Mouse (Mus musculus) testis, postnatal 14 days (tissue): ENCODE results near the gene Pdp2.

Source experiments
- DNase-seq: peaks from one replicate; pipeline ENCODE4 v3.0.0; 2021; ENCODE audit warnings: low spot score

Gene Pdp2

DNA sequence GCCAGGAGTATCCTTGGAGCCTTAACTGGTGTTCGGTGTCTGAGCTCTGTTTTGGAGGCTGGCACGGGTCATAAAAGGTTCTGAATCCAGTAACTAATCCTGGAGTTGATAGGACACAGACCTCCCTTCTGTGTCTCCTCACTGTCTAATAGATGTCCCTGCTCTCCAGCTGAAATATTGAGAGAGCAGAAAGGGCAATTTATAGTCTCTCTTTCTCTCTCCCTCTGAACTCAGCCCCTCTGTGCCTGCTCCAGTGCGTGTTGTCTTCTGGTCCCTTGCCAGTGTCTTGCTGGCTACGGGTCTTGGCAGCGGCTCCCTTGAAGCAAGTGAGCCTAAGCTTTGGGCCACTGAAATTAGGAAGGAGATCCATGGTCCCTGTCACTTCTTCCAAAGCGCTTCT lies 6.4 kb downstream of the Pdp2 start:
- DNase-seq, result no peak

DNA sequence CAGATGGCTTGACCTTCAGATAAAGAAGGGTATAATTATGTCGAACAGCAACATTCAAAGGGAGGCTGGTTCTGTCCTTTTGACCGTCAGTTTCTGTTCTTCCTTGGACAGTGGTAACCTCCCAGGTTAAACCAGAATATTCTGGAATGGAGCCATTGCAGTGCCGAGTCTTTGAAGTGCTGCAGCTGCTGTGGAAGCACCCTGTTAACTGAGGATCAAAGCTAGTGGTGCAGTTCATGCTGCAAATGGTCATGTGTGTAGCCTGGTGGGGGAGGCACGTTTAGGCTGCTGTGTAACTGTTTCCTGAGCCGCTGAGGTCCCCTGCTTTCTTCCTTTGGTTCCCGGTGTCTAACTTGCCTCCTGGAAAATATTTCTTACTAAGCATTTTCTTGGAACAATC lies 7.2 kb downstream of the Pdp2 start:
- no peak for DNase-seq

DNA sequence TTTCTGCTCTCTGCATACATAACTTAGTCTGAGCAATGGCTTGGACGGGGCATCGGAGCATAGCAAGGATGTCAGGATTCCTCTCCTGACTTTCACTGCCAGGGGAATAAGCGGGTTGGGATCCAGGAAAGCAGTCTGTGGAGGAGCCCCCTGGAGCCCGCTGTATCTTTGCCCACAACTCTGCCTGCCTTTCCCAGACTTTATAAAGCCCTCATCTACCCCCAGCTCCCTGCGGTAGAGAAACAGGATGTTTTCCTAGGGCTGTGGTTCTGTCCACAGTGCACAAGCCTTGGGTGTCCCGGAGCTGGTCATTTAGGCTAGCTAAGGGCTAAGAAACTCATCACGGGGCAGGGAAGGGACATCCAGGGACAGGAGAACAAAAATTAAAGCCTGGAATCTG lies 10.1 kb downstream of the Pdp2 start:
- no peak for DNase-seq

DNA sequence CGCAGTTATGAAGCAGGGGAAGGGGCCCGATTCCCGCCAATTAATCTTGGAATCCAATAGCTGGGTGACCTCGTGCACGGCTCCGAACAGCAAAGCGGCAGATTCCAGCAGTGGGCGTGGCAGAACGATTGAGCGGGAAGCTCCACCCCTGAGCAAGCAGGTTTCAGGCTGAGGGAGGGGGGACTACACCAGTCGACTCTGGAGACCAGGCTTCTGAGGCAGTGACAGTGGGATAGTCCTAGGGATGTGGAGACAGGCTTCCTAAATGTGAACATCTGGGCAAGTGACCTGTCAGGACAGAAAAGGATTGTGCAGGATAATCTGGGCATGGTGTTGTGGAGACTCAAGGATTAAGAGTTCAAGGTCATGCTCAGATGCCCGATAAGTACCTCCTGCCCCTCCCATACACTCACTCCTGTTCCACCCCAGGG lies 10.7 kb downstream of the Pdp2 start:
- DNase-seq, result no peak

DNA sequence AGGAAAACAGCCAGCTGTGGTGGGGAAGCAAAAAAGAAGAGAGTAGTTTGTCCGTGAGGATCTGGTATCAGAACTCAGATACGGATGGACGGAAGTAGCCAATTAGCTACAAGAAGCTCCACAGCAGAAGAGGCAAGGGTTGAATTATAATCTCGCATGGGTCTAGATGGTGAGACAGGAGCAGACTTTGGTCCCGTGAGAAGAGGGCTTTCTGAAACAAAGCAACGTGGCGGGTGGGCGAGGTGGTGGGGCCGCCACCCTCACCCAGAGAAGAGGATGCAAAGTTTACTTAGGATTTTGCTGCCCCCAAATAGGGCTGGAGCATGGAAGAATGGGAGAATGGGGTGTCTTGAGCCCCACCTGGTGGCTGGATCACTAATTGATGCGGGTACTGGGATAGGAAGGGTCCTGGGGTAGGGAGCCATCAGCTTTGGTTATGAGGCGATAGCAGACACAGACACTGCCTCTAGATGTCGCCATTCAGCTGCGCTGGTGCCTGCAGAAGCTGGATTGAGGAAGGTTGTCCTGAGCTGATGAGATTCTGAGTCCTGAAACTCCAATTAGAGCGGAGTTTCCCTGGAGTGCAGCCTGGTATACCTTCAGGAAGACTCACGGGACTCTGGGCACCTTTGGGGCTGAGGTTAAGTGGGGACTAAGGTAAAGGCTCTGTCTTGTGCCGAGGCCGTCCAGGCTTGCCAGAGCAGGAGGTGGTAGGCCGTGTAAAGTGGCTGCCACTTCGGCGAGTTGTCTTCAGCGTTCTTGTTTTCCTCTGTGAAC lies 11.4 kb downstream of the Pdp2 start:
- DNase-seq, result peak; percentile 80

DNA sequence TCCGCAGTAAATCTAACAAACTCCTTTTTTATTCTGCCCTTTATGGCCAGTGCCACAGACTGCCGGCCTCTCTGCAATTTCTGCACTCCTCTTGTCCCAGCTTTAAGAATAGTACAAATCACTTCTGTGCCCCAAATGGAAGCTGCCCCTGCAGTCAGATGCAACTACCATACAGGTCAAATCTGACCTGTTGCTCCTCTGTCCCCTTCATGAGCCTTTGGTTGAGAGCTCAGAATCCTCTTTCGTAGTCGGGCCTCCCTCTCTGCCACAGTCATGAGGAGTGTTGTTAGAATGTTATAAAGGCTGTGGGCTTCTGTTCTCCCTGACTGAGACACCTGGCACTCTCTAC lies 12.0 kb downstream of the Pdp2 start:
- DNase-seq, result no peak

DNA sequence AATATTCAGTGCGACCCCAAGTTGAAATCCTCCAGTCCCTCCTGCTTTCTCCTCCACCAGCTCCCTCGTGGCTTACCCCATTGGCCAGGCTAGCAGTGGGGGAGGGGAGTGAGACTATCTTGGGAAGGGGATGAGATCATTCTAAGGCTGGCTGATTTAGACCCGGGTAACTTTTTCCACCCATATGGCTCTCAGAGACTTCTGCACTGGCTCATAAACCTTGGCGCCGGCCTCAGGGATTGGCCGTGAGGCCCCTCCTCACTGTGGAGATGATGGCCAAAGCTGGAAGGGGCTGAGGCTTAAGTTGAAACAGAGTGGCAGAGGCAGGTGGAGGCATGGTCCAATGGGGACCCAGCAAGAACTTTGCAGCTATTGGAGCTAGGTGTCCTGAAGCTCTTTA lies 15.1 kb downstream of the Pdp2 start:
- DNase-seq, result no peak

DNA sequence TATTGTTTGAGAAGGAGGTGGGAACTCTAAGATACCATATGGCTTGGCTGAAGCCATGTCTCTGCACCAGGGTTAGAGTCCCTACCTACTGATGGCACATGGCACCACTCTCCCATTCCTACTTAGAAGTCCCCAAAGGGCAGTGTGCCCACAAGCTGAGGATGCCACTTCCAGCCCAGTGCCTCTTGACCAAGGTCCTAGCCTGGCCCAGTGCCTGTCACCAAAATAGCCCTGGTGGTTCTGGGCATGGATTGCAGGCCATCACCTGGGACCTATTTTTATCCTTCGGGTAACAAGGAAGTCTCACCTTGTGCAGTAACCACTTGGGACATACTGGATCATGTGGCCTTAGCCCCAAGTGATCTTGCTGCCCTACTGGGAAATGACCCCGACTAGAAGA lies 16.7 kb downstream of the Pdp2 start:
- DNase-seq, result no peak

DNA sequence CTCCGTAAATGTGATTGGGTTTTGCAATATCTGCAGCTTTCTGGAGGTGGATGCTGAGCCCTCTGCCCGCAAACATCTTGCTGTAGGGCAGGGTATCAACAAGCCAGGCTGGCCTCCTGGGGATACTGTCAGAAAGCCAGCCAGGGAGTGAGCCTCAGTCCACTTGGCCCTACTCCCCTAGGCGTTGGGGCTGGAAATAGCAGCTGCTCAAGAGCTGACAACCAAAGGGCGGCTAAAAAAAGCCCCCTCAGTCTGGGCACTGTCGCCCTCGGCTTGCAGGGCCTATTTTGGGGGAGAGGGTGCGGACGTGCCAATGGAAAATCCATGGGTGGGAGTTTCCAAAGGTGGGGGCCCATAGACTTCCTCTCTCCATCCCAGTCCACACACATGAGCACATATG lies 18.0 kb downstream of the Pdp2 start:
- DNase-seq, result no peak

DNA sequence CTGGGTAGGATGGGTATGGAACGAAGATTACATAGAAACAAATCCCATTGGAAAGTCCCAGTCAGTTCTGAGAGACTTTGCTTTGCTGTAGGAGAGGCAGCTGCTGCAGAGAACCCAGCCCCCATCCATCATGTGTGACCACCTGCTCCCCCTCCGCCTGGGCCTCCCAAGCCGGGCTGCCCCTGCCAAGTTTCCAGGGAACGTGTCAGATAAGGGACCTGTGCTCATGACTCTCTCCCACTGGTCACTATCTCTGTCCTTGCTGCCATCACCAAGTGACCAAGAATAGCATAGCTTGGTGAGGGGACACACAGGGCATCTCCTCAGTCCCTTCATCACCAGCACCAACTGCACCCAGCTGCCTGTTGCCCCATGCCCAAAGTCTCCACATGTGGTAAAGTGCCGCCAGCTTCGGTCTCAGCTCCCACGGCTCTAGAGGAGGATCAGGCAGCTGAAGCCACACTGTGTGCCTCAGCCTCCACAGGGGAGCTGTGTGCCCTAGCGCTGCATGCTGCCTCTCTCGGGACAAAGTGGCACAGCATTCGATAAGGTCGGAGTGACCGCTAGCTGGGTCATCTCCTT lies 19.0 kb downstream of the Pdp2 start:
- DNase-seq, result no peak

DNA sequence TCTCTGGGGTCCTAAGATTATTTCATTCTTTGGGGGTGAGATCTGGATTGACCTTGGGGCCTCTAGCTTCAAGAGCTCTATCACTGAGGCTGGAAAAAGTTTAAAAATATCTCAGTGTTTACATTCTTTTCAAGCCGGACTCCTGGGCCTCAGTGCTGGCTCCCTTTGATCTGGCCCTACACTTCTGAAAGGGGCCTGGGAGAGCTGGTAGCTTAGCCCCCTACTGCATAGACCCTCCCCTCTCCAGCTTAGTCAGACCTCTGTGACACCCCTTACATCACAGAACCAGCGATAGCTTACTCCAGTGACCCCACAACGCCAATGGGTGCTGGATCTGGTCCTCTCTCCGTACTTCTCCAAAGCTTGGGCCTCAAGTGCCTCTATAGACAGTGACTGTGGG lies 20.4 kb downstream of the Pdp2 start:
- no peak for DNase-seq

DNA sequence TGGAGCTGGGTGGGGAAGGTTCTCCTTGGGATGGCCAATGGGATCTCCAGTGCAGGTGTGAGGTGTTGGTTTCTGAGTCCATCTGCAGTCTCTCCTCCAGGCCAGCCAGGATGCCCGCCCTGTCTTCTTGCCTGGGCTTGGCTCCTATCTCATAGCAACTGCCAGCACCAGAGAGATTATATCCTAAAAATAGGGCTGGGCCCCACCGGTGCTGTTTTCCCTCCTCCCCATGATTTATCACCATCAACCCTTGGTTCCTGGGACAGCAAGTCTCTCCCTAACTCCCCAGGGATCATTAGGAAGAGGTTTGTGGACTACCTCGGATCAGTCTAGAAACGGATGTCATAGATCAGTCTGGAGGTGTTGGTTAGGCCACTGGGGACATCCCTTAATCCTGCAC lies 21.9 kb downstream of the Pdp2 start:
- no peak for DNase-seq

DNA sequence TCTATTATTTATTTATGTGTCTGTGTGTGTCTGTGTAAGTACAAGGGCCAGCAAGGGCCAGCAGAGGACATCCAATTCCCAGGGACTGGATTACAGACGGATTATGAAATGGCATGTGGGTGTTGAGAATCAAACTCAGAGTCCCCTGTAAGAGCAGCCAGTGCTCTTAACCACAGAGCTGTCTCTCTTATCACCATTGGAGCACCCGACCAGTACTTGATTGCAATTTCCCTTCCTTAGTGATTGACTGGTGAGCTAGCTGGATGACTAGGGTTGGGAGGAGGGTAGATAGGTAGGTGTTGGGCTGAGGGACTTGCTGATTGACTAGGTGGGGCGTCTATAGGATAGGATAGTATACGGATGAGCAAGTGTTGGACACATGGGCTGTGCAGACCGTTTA lies 29.5 kb downstream of the Pdp2 start:
- no peak for DNase-seq

DNA sequence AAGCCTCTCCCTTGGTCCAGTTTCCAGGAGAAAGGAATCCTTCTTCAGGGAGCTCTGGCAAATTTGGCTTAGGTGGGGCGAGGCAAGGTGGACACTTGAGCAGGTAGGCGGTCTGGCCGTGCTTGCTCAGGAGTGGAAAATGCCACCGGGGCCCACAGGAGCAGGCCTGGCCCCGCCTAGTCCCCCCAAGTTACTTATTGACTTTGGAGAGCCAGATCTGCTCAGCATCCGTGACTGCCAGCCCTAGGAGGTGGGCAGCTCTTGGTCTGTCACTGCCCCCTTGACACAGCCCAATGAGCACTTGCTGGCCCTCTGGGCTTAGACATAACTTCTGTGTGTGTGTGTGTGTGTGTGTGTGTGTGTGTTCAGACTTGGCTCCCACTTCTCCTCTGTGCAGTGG lies 32.9 kb downstream of the Pdp2 start, which contains the start of gene Cdh16:
Cdh16 (minus strand) TSS at position 236 of the 400 bp plus-strand sequence.
- no peak for DNase-seq

DNA sequence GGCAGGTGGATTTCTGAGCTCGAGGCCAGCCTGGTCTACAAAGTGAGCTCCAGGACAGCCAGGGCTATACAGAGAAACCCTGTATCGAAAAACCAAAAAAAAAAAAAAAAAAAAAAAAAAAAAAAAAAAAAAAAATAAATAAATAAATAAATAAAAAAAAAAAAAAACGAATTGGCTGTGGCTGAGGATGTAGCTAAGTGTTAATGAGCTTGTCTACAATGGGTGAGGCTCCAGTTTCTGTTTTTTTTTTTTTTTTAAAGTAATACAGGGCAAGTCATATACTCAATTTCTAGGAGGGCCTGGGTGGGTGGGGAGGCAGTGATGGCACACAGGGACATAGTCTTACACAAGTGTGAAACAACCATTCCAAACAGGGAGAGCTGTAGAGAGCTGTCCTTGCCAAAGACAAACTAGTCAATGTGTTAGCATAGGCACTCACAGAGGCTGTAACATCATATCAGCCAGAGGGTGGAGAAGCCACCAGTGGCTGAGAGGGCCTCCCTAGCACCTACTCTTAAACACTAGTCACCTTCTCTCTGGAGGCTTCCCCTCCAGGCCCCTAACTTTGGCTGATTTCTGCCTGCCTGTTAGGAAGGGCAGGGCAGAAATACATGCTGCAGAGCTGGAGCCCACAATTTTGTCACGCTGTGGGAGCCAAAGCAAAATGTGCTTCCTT lies 36.0 kb downstream of the Pdp2 start:
- no peak for DNase-seq

DNA sequence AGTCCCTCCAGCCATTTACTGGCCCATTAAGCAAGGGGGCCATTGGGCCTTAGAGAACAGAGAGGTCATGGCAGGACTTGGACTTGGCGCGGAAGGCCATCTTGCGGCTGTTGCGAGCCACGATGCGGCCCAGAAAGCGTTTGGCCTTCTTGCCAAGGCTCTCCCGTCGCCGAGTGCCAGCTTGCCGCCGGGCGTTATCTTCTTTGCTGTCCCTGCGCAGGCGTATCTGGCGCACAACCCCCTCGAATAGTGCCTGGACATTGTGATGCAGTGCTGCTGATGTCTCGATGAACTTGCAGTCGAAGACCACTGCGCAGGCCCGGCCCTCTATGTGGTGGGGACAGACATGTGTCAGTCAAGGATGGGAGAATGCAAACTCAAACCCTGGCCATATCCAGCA lies 37.2 kb downstream of the Pdp2 start:
- no peak for DNase-seq

DNA sequence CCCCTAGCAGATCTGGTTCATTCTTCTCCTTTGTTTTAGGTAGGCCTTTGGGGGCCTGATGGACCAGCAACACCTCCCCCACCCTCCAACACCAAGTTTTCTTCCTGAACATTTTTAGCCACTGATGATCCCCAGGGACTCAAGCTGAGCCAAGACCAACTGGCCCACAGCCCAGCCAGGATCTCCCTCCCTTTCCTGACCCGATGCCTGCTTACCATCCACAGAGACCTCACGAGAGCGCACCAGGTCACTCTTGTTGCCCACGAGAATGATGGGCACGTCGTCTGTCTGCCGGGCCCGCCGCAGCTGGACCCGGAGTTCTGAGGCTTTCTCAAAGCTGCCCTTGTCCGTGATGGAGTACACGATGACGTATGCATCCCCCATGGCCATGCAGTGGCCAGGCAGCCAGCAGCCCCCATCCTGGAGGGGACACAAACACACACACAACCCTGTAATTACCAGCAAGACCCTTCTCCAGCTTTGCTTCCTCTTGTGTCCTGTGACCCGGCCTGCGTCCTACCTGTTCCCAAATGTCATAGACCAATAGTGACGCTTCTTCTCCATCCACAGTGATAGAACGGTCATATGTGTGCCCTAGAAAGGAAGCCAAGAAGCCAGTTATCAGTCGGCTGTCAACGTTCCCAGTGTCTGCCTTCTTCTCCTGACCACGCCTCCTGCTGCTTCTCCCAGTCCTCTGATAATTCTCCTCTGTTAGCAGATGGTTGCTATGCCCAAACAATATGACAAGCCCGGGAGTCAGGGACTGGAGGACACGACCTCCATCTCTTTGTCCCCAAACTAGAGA lies 38.3 kb downstream of the Pdp2 start:
- no peak for DNase-seq

DNA sequence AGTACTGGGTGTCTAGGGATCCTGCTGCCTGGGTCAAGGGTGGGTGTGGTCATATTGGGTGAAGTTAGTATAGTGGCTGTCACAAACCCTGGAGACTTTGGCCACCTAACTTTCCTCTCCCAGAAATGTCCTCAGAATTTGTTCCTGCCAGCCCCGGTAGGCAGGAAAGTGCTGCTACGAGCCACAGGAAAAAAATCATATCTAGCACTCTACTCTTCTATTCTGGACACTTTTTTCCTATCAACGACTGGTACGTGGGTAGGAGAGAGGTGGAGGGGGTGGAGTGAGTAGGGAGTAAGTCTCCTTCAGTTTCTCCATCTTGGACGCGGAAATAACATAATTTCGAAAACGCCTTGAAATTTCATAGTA lies 38.8 kb downstream of the Pdp2 start:
- DNase-seq, result no peak

DNA sequence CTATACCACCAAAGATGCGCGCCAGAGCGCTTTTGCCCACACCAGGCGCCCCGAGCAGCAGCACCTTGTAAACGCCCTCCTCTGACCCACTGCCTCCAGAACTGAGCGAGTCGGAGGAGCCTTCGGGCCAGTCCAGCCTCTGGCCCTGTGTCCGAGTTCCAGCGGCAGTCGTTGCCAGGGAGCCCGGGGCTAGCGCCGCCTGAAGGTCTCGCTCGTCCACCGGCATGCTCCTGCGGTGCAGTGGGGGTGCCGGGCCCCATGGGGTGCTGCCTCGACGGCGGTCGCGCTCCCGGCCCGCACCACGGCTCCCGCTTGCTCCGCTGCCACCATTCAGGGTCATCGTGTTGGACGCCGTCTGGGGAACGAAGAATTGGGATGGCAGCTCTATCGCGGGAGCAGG lies 39.3 kb downstream of the Pdp2 start:
- no peak for DNase-seq

DNA sequence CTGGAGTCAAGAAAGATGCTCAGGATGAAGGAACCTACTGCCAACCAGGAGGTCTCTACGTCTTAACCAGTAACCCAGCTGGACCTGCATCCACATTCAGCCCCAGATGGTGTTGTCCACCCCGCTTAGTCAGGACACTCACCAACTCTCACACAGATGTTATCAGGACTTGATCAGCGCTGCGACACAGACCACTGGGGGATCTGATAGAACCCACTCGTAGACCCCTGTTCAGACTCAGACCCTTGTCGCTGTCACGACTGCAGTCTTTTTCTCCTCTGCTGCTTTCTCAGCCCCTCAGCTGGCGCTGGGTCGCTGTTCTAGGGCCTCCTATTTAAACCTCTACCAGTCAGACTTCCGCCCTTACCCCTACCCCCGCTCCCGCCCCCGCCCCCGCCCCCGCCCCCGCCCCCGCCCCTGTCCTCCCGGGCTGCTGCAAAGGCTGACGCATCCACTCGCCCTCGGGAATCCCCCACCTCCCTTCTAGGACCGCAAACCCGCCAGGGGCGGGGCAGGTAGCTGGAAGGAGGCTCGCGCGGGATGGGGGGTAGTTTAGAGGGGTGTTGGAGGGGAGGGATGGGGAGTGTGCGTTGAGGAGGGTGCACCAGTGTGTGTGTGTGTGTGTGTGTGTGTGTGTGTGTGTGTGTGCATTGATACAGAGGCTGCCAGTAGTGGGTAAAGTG lies 39.9 kb downstream of the Pdp2 start, which contains the start of gene Rrad:
Rrad (minus strand) TSS at position 347 of the 683 bp plus-strand sequence.
- peak; percentile 31 for DNase-seq

DNA sequence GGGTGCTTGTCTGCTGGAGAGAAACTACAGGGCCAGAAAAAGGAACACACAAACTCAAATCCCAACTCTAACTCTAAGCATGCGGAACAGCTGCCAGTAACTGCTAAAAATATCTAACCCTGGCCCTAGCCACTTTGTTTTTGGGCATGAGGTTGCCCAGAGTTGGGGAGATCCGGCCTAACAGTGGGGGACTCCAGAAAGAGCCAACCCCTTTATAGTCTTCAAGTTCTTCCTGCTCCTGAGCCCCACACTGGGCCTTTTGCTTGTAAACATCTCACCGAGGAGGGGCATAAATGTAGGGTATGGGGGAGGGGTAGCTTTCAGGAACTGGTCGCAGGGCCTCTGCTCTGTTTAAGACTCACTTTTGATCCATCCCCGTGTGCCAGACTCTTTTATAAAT lies 40.7 kb downstream of the Pdp2 start:
- no peak for DNase-seq

DNA sequence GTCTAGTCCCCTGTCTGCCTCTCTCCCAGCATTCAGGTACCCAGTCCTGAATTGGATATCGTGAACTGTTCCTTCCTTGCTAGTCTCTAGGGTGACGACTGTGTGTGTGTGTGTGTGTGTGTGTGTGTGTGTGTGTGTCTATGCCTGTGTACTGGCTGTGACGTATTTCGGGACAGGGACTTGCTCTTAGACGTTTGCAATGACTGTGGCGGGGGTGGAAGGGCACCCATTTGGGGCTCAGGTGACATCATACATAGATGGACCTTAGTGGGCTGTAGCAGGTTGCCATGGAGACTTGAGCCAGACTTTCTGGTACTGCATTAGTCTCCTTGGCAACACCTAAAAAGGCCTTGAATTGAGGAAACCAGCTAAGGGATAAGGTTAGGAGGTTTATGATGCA lies 41.2 kb downstream of the Pdp2 start:
- DNase-seq, result no peak
